Mouse (Mus musculus) left cerebral cortex, adult 2 months (tissue): ENCODE data around the gene Cfap77. TPM values are rescaled to one million over a fixed set of nuclear protein-coding genes. Genes with fewer than 3 reads are reported as not detected.

ENCODE experiments used
- DNase-seq, 2 experiments: peaks; one replicate each; pipeline ENCODE4 v3.0.0; 2021 to 2022; ENCODE audit warnings: low spot score in 2 of 2, mixed read lengths in 1 of 2; ENCODE audit errors: extremely low spot score in 1 of 2
- H3K27ac ChIP-seq: fragments of 200-600 bp; 2 replicates; pipeline ENCODE4 v1.8.1; 2022
- H3K4me3 ChIP-seq: fragments of 200-600 bp; 2 replicates; pipeline ENCODE4 v1.8.1; 2022
- CTCF ChIP-seq: fragments of 200-600 bp; IDR thresholded peaks from 2 replicates; pipeline ENCODE4 v1.8.1; 2022; ENCODE audit warnings: antibody characterized with exemption, mild to moderate bottlenecking, moderate library complexity
- intact Hi-C: fragments of 180-260 bp; cut with DNase I; formaldehyde crosslinking; loops from one replicate; pipeline ENCODE4 v1.15.1; 2025
- total RNA-seq, 2 experiments: library from RNA; stranded (reverse); gene quantifications; 2 replicates each; pipeline ENCODE4 v1.2.3; 2021

Cfap77 gene
- total RNA-seq, 2 experiments from 2014 or later, result 0.47 TPM; not detected in 1

- TF ChIP-seq CTCF, result no peak
- no peak for DNase-seq
- Histone ChIP-seq H3K27ac (no peak overlapping the region), H3K4me3 (no peak overlapping the region)
- intact Hi-C loops, result no loop called here
These were observed 147.0 kb downstream of the Cfap77 start for GRCm38 (mm10) chr2:28907691-28908388.

DNA sequence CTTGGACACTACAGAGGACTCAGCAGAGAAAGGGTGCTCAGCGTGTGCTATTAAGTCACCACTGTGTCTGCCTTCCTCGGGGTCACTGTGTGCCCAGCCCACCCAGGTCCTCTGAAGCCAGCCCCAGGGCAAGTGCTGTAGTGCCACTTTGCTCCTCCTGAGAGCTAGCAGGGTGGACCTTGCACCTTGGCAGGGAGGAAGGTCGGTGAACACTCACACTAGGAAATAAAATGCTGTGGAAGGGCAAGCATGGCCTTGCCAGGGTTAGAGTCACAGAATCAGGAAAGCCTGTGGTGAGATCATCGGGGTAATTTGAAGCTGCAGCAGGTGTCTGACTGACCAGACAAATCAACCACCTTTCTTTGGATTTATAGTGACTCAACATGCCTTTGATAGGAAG, 149.3 kb downstream of the Cfap77 start:
- intact Hi-C loops, result no loop called here
- Histone ChIP-seq H3K27ac (no peak overlapping the region), H3K4me3 (no peak overlapping the region)
- DNase-seq, result no peak
- no peak for TF ChIP-seq CTCF

DNA sequence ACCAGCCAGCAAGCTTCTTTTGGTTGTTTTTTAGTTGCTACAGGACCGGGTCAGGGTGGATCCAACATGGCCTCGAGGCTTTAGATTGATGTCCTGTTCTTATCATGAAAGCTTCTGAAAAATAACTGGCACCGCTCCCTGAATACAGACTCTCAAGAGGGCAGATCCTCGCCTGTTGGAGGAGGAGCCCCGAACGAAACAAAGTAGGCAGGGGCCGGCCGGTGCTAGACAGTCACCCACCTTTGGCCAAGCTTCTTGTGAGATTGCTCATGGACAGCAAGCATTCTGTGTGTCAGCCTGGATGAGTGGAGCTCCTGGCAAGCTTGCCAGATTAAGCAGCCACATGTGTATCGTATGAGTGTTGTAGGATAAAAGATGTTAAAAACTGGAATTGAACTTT, 150.1 kb downstream of the Cfap77 start:
- DNase-seq, result no peak
- TF ChIP-seq CTCF, result no peak
- Histone ChIP-seq H3K4me3 (no peak overlapping the region), H3K27ac (no peak overlapping the region)
- intact Hi-C loops, result no loop called here

DNA sequence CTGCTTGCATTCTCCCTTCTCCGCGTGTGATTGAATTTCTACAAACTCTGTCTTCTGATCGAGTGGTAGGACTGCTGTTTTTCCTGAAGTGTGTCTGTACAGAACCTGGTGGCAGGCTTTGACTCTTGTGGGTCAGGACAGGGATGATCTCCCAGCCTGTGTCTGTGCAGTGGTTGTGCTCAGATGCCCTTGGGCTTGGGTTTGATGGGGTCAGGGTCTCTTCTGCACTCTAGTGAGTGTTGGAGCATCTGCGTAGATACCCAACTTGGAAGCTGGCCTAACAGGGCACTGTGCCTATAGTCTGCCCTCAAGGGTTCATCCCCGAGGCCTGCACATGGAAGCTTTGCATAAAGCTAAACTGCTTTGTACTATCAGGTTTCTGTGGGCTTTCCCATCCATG, 151.0 kb downstream of the Cfap77 start:
- H3K27ac ChIP-seq, result no peak overlapping the region
- DNase-seq, result no peak
- no peak overlapping the region for H3K4me3 ChIP-seq
- TF ChIP-seq CTCF, result no peak
- intact Hi-C loops, result no loop called here

GRCm38 (mm10) chr2:28902291-28902690, 152.6 kb downstream of the Cfap77 start:
- intact Hi-C loops, result no loop called here
- no peak for DNase-seq

GRCm38 (mm10) chr2:28897340-28897899, 157.4 kb downstream of the Cfap77 start:
- Histone ChIP-seq H3K27ac (no peak overlapping the region), H3K4me3 (no peak overlapping the region)
- no peak for DNase-seq
- TF ChIP-seq CTCF, result no peak
- intact Hi-C loops, result no loop called here

More at GRCm38 (mm10) chr2:28902291-28902690, 152.6 kb downstream of the Cfap77 start:
- no peak for TF ChIP-seq CTCF
- Histone ChIP-seq H3K27ac (no peak overlapping the region), H3K4me3 (no peak overlapping the region)

DNA sequence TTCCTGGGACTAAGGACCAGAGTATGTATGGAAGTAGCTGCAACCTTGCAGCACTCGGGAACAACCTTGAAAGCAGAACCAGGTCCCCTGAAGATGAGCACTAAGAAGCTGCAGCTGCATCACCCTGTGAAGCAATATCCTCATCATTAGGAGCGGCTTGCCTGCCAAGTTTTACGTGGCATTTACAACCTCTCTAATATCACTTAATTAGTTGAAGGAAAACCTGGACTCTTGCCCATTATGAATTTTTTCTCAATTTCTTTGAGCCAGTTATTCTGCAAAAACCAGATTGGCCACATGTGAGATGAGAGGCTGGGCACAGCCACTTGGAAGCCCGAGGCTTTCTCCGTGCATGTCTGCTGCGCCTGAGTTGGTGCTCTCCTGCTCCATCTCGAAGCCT, 159.0 kb downstream of the Cfap77 start:
- no peak for DNase-seq
- intact Hi-C loops, result no loop called here
- Histone ChIP-seq H3K4me3 (no peak overlapping the region), H3K27ac (no peak overlapping the region)
- no peak for TF ChIP-seq CTCF

DNA sequence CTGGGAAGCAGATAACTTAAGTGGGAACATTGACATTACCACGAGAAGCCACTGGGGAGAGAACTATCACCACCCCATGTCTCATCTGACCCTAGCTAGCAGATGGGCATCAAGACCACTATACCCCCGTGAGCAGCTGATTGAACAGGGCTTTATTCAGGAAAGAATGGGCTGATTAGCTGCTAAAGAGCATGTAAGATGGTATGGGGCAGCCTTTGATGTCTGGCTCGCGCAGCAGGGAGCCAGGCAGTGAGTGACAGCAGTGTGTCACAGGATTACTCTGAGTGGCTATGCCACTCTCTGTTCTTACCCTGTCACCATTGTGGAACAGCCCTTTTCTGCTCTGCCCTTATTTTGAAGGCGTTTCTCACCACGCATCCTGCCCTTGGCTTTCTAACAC, 161.3 kb downstream of the Cfap77 start:
- intact Hi-C loops, result no loop called here
- Histone ChIP-seq H3K27ac (no peak overlapping the region), H3K4me3 (no peak overlapping the region)
- no peak for TF ChIP-seq CTCF
- DNase-seq, result no peak

DNA sequence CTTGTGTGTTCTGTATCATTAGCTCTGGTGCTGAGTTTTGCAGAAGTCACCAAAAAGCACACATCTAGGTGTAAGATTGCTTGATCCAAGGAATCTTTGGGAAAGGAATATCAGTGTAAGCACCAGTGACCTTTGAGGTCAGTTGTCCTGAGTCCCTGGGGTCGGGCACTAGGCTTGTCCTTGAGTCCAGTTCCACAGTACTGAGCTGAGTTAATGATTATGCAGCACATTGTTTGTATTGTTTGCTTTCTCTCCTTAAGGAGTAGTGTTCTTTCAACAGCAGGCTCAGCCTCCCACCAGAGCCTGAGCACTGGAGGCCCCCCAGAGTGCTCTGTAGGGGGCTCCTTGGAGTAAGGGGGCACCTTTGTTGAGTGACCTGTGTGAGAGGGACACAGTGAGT, 162.1 kb downstream of the Cfap77 start:
- no peak overlapping the region for H3K4me3 ChIP-seq
- no peak for TF ChIP-seq CTCF
- DNase-seq, result no peak
- intact Hi-C loops, result no loop called here
- no peak overlapping the region for H3K27ac ChIP-seq

DNA sequence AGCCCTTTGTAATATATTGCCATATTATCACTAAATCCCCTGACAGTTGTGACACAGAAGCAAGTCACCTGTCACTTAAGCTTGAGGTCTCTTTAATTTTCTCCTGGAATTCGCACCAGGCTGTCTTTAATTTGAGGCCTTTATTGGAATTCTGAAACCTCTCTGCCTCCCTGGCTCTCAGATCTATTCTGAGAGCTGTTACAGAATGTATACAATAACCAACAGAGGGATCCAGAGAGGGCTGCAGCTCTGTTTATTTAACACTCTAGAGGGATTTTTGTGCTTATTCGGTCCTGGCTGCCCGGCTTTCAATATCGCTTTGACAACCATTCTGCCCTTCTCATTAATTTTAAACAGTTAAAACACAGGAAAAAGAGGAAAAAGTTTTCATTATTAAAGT, 170.0 kb downstream of the Cfap77 start:
- no peak overlapping the region for H3K27ac ChIP-seq
- DNase-seq, result no peak
- H3K4me3 ChIP-seq, result no peak overlapping the region
- intact Hi-C loops, result no loop called here
- no peak for TF ChIP-seq CTCF

GRCm38 (mm10) chr2:28882826-28883485, 171.9 kb downstream of the Cfap77 start:
- intact Hi-C loops, result no loop called here
- Histone ChIP-seq H3K4me3 (no peak overlapping the region), H3K27ac (no peak overlapping the region)
- no peak for TF ChIP-seq CTCF
- DNase-seq, result no peak

DNA sequence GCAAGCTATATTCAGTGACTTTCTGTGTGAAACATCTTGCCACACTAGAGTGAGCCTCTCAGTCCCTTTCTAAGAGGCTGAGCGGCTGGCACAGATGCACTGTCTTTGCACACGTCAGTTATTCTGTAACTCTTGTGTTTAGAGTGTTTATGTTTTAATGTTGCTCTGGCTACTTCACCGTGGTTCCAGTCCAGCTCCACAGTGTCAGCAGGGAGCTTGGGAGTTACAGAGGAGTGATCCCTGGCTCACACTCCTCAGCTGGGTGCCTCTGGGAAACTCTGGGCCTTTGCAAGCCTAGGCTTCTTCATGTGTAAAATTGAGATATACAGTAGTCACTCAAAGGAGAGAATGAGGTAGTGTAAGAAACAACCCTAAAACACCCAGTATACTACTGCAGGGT, 172.8 kb downstream of the Cfap77 start:
- TF ChIP-seq CTCF, result no peak
- Histone ChIP-seq H3K27ac (no peak overlapping the region), H3K4me3 (no peak overlapping the region)
- DNase-seq, result no peak
- intact Hi-C loops, result no loop called here

- intact Hi-C loops, result no loop called here
- no peak overlapping the region for H3K27ac ChIP-seq
- TF ChIP-seq CTCF, result no peak
- no peak for DNase-seq
- no peak overlapping the region for H3K4me3 ChIP-seq
These were observed 173.6 kb downstream of the Cfap77 start for GRCm38 (mm10) chr2:28881275-28881674.

Other genes with a start within 250 kb of the Cfap77 start
- 10 to 100 TPM; 35.0 to 35.7 TPM for gene Gtf3c4, start 214.7 kb downstream of the Cfap77 start, total RNA-seq
- 1 to 10 TPM; 7.5 to 9.2 TPM for gene Ddx31, start 214.7 kb downstream of the Cfap77 start, total RNA-seq
- gene Barhl1, start 138.4 kb downstream of the Cfap77 start, total RNA-seq, result not detected
- 10 to 100 TPM; 10.4 to 11.7 TPM for gene Ttf1, start 5.2 kb upstream of the Cfap77 start, total RNA-seq
- gene Setx, start 69.1 kb upstream of the Cfap77 start, total RNA-seq, result 10 to 100 TPM; 46.6 to 49.4 TPM
- 10 to 100 TPM; 82.4 to 90.1 TPM for gene Ntng2, start 197.9 kb upstream of the Cfap77 start, total RNA-seq